Mouse (Mus musculus): ENCODE results near the gene Ccnb1ip1. TPM values are rescaled to one million over a fixed set of nuclear protein-coding genes. Genes with fewer than 3 reads are reported as not detected.

The Ccnb1ip1 gene
- polyA plus RNA-seq, 1 experiment from 2014 or later: not detected

GRCm38 (mm10) chr14:50765736-50766135 lies 41.8 kb downstream of the Ccnb1ip1 start:
- no peaks in the 10 kb centered on the region for H3K27me3 ChIP-seq (ENCODE audit: insufficient read depth, low read length)
- H3K9me3 ChIP-seq (ENCODE audit: low read length): no peaks in the 10 kb centered on the region
- H3K27ac ChIP-seq (ENCODE audit: low read depth): no peak overlapping the region
- WGBS (ENCODE audit: insufficient replicate concordance): 88% methylated on average over 6 of the region's 6 CpGs
- ATAC-seq (no peak), DNase-seq (no peak)
- H3K9ac ChIP-seq (replicated peaks): no peak overlapping the region
- no peak for TF ChIP-seq EP300 (IDR thresholded peaks at IDR 0.05; ENCODE audit: low read depth)
- TF ChIP-seq CTCF (IDR thresholded peaks at IDR 0.05; ENCODE audit: low read depth): no peak
- H3K36me3 ChIP-seq (replicated peaks; ENCODE audit: insufficient read depth, low read length): peaks cover 22% of the 10 kb centered on the region
- no peak overlapping the region for H3K4me2 ChIP-seq (ENCODE audit: low read depth, low read length)
- no peak overlapping the region for H3K4me3 ChIP-seq (ENCODE audit: low read depth, low read length)
- H3K4me1 ChIP-seq (ENCODE audit: insufficient read depth): no peaks in the 10 kb centered on the region

- Histone ChIP-seq H3K4me3 (ENCODE audit: low read depth, low read length) (no peak overlapping the region), H3K36me3 (replicated peaks; ENCODE audit: insufficient read depth, low read length) (no peaks in the 10 kb centered on the region), H3K27me3 (ENCODE audit: insufficient read depth, low read length) (no peaks in the 10 kb centered on the region), H3K9me3 (ENCODE audit: low read length) (no peaks in the 10 kb centered on the region), H3K4me2 (ENCODE audit: low read depth, low read length) (no peak overlapping the region), H3K27ac (ENCODE audit: low read depth) (no peak overlapping the region), H3K4me1 (ENCODE audit: insufficient read depth) (no peaks in the 10 kb centered on the region), H3K9ac (replicated peaks) (no peak overlapping the region)
- WGBS (ENCODE audit: insufficient replicate concordance): 67% methylated on average over 5 of the region's 5 CpGs
- TF ChIP-seq CTCF (IDR thresholded peaks at IDR 0.05; ENCODE audit: low read depth) (no peak), EP300 (IDR thresholded peaks at IDR 0.05; ENCODE audit: low read depth) (no peak)
- no peak for ATAC-seq
- DNase-seq: no peak
These were observed 49.0 kb downstream of the Ccnb1ip1 start for GRCm38 (mm10) chr14:50758416-50759085.

- Histone ChIP-seq H3K4me2 (ENCODE audit: low read depth, low read length) (no peak within 1 kb of the TSS), H3K27me3 (ENCODE audit: insufficient read depth, low read length) (no peaks in the 10 kb centered on the region), H3K9me3 (ENCODE audit: low read length) (no peaks in the 10 kb centered on the region), H3K36me3 (replicated peaks; ENCODE audit: insufficient read depth, low read length) (no peaks in the 10 kb centered on the region), H3K27ac (ENCODE audit: low read depth) (no peak within 1 kb of the TSS), H3K9ac (replicated peaks) (no peak within 1 kb of the TSS), H3K4me3 (ENCODE audit: low read depth, low read length) (no peak within 1 kb of the TSS), H3K4me1 (ENCODE audit: insufficient read depth) (no peaks in the 10 kb centered on the region)
- ATAC-seq: no peak
- TF ChIP-seq EP300 (IDR thresholded peaks at IDR 0.05; ENCODE audit: low read depth) (no peak), CTCF (IDR thresholded peaks at IDR 0.05; ENCODE audit: low read depth) (no peak)
- DNase-seq: no peak
These were observed 62.5 kb downstream of the Ccnb1ip1 start, which contains the start of gene Olfr749 for GRCm38 (mm10) chr14:50744994-50745393. Gene Olfr749, minus strand, starts transcription at chr14:50745094.

- no peak for ATAC-seq
- 62% methylated on average over 2 of the region's 2 CpGs for WGBS (ENCODE audit: insufficient replicate concordance)
These were observed 65.9 kb downstream of the Ccnb1ip1 start for GRCm38 (mm10) chr14:50741584-50741983.

GRCm38 (mm10) chr14:50740334-50740733 lies 67.2 kb downstream of the Ccnb1ip1 start:
- Histone ChIP-seq H3K9ac (replicated peaks) (no peak overlapping the region), H3K36me3 (replicated peaks; ENCODE audit: insufficient read depth, low read length) (no peaks in the 10 kb centered on the region), H3K4me3 (ENCODE audit: low read depth, low read length) (no peak overlapping the region), H3K27me3 (ENCODE audit: insufficient read depth, low read length) (no peaks in the 10 kb centered on the region), H3K4me1 (ENCODE audit: insufficient read depth) (no peaks in the 10 kb centered on the region), H3K9me3 (ENCODE audit: low read length) (no peaks in the 10 kb centered on the region), H3K4me2 (ENCODE audit: low read depth, low read length) (no peak overlapping the region), H3K27ac (ENCODE audit: low read depth) (no peak overlapping the region)
- WGBS (ENCODE audit: insufficient replicate concordance): 26% methylated on average over 2 of the region's 2 CpGs
- TF ChIP-seq CTCF (IDR thresholded peaks at IDR 0.05; ENCODE audit: low read depth): no peak
- no peak for TF ChIP-seq EP300 (IDR thresholded peaks at IDR 0.05; ENCODE audit: low read depth)
- DNase-seq (no peak), ATAC-seq (no peak)

More at GRCm38 (mm10) chr14:50741584-50741983, 65.9 kb downstream of the Ccnb1ip1 start:
- Histone ChIP-seq H3K36me3 (replicated peaks; ENCODE audit: insufficient read depth, low read length) (no peaks in the 10 kb centered on the region), H3K4me3 (ENCODE audit: low read depth, low read length) (no peak overlapping the region), H3K9me3 (ENCODE audit: low read length) (no peaks in the 10 kb centered on the region), H3K4me1 (ENCODE audit: insufficient read depth) (no peaks in the 10 kb centered on the region), H3K4me2 (ENCODE audit: low read depth, low read length) (no peak overlapping the region), H3K27me3 (ENCODE audit: insufficient read depth, low read length) (no peaks in the 10 kb centered on the region), H3K9ac (replicated peaks) (no peak overlapping the region), H3K27ac (ENCODE audit: low read depth) (no peak overlapping the region)
- no peak for DNase-seq
- TF ChIP-seq EP300 (IDR thresholded peaks at IDR 0.05; ENCODE audit: low read depth) (no peak), CTCF (IDR thresholded peaks at IDR 0.05; ENCODE audit: low read depth) (no peak)

Other genes starting within 250 kb of the Ccnb1ip1 start
- not detected in 2 replicates for gene Olfr744, start 192.9 kb downstream of the Ccnb1ip1 start, polyA plus RNA-seq (2015; fragmentation: Nextera tagmentation; extraction: Ambion mirVana)
- not detected in 2 replicates for gene Olfr745, start 168.3 kb downstream of the Ccnb1ip1 start, polyA plus RNA-seq (2015; fragmentation: Nextera tagmentation; extraction: Ambion mirVana)
- not detected in 2 replicates for gene Olfr746, start 160.6 kb downstream of the Ccnb1ip1 start, polyA plus RNA-seq (2015; fragmentation: Nextera tagmentation; extraction: Ambion mirVana)
- not detected in 2 replicates for gene Olfr747, start 114.5 kb downstream of the Ccnb1ip1 start, polyA plus RNA-seq (2015; fragmentation: Nextera tagmentation; extraction: Ambion mirVana)
- gene Olfr748, start 100.4 kb downstream of the Ccnb1ip1 start, polyA plus RNA-seq (2015; fragmentation: Nextera tagmentation; extraction: Ambion mirVana): not detected in 2 replicates
- not detected in 2 replicates for gene Olfr749, start 62.6 kb downstream of the Ccnb1ip1 start, polyA plus RNA-seq (2015; fragmentation: Nextera tagmentation; extraction: Ambion mirVana)
- gene Ttc5, start 22.2 kb downstream of the Ccnb1ip1 start, polyA plus RNA-seq (2015; fragmentation: Nextera tagmentation; extraction: Ambion mirVana): 15.9 and 17.7 TPM in 2 replicates
- gene Parp2, start 109 bp upstream of the Ccnb1ip1 start, polyA plus RNA-seq (2015; fragmentation: Nextera tagmentation; extraction: Ambion mirVana): 19.1 and 22.5 TPM in 2 replicates
- 6.2 and 6.6 TPM in 2 replicates for gene Tep1, start 62.8 kb upstream of the Ccnb1ip1 start, polyA plus RNA-seq (2015; fragmentation: Nextera tagmentation; extraction: Ambion mirVana)
- gene Klhl33, start 89.8 kb upstream of the Ccnb1ip1 start, polyA plus RNA-seq (2015; fragmentation: Nextera tagmentation; extraction: Ambion mirVana): 0.13 and 0.20 TPM in 2 replicates
- gene Osgep, start 117.2 kb upstream of the Ccnb1ip1 start, polyA plus RNA-seq (2015; fragmentation: Nextera tagmentation; extraction: Ambion mirVana): 38.5 and 39.5 TPM in 2 replicates
- 58.0 and 60.1 TPM in 2 replicates for gene Apex1, start 117.2 kb upstream of the Ccnb1ip1 start, polyA plus RNA-seq (2015; fragmentation: Nextera tagmentation; extraction: Ambion mirVana)
- gene Pip4p1, start 123.1 kb upstream of the Ccnb1ip1 start, polyA plus RNA-seq (2015; fragmentation: Nextera tagmentation; extraction: Ambion mirVana): 23.6 and 24.2 TPM in 2 replicates
- gene Pnp, start 123.3 kb upstream of the Ccnb1ip1 start, polyA plus RNA-seq (2015; fragmentation: Nextera tagmentation; extraction: Ambion mirVana): 66.4 and 70.4 TPM in 2 replicates
- gene Gm49342, start 136.8 kb upstream of the Ccnb1ip1 start, polyA plus RNA-seq (2015; fragmentation: Nextera tagmentation; extraction: Ambion mirVana): not detected in 2 replicates
- 7.1 and 7.3 TPM in 2 replicates for gene Pnp2, start 148.3 kb upstream of the Ccnb1ip1 start, polyA plus RNA-seq (2015; fragmentation: Nextera tagmentation; extraction: Ambion mirVana)
- not detected in 2 replicates for gene Rnase10, start 200.0 kb upstream of the Ccnb1ip1 start, polyA plus RNA-seq (2015; fragmentation: Nextera tagmentation; extraction: Ambion mirVana)
- not detected in 2 replicates for gene Rnase9, start 234.1 kb upstream of the Ccnb1ip1 start, polyA plus RNA-seq (2015; fragmentation: Nextera tagmentation; extraction: Ambion mirVana)
- gene Rnase11, start 242.4 kb upstream of the Ccnb1ip1 start, polyA plus RNA-seq (2015; fragmentation: Nextera tagmentation; extraction: Ambion mirVana): not detected in 2 replicates
- gene Rnase12, start 249.9 kb upstream of the Ccnb1ip1 start, polyA plus RNA-seq (2015; fragmentation: Nextera tagmentation; extraction: Ambion mirVana): 1.3 and 1.6 TPM in 2 replicates

Data from liver, postnatal 0 days (tissue).